Mouse (Mus musculus): ENCODE data around the gene Lrch3. TPM values are rescaled to one million over a fixed set of nuclear protein-coding genes. Genes with fewer than 3 reads are reported as not detected.

Lrch3 gene
- polyA plus RNA-seq, 1 experiment from 2014 or later: 6.2 TPM

DNA sequence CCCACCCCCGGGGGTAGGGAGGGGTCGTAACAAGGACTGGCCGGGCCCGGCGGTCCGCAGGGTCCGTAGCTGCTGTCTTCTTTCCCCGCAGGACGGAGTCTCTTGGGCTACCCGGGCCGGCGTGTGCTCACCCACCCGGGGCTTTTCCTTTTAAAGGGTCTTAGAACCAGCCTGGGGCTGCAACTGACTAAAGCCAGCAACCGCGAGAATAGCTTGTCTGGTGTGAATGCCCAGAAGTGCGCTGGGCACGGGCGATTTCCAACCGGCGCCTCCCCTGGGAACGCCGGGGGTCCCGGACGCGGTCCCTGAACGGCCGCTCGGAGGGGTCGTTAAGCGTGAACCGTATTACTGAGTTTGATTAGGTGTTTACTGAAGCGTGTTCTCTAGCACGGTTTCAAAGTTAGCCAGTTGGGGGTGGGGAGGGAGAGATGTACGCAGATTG is 35.7 kb upstream of the Lrch3 start:
- Histone ChIP-seq H3K9ac (peak overlapping the region; percentile 86), H3K36me3 (no peaks in the 10 kb centered on the region), H3K4me1 (replicated peaks) (peaks cover 28% of the 10 kb centered on the region), H3K4me2 (peak overlapping the region; percentile 98), H3K27ac (peak overlapping the region; percentile 67), H3K9me3 (replicated peaks) (no peaks in the 10 kb centered on the region), H3K27me3 (no peaks in the 10 kb centered on the region), H3K4me3 (replicated peaks) (peak overlapping the region; percentile 80)
- ATAC-seq (ENCODE audit: low read depth) (peak; percentile 11; the same call in 1 of the 2 replicates), DNase-seq (no peak)
- WGBS (ENCODE audit: insufficient replicate concordance): under 1% methylated on average over 31 of the region's 34 CpGs

- Histone ChIP-seq H3K9ac (peak overlapping the region; percentile 86), H3K36me3 (no peaks in the 10 kb centered on the region), H3K27me3 (no peaks in the 10 kb centered on the region), H3K4me3 (replicated peaks) (peak overlapping the region; percentile 80), H3K27ac (no peak overlapping the region), H3K4me2 (peak overlapping the region; percentile 98), H3K9me3 (replicated peaks) (no peaks in the 10 kb centered on the region), H3K4me1 (replicated peaks) (peaks cover 28% of the 10 kb centered on the region)
- 66% methylated on average over 14 of the region's 14 CpGs for WGBS (ENCODE audit: insufficient replicate concordance)
- ATAC-seq (ENCODE audit: low read depth) (no peak), DNase-seq (no peak)
Measured at GRCm38 (mm10) chr16:32878972-32879926, 34.7 kb upstream of the Lrch3 start.

GRCm38 (mm10) chr16:32881538-32881937 is 32.4 kb upstream of the Lrch3 start:
- no peaks in the 10 kb centered on the region for H3K27me3 ChIP-seq
- no peaks in the 10 kb centered on the region for H3K9me3 ChIP-seq (replicated peaks)
- H3K9ac ChIP-seq: no peak overlapping the region
- WGBS (ENCODE audit: insufficient replicate concordance): 82% methylated on average over 7 of the region's 7 CpGs
- no peak overlapping the region for H3K4me3 ChIP-seq (replicated peaks)
- DNase-seq (no peak), ATAC-seq (ENCODE audit: low read depth) (no peak)
- no peak overlapping the region for H3K4me2 ChIP-seq
- peaks cover 28% of the 10 kb centered on the region for H3K4me1 ChIP-seq (replicated peaks)
- H3K27ac ChIP-seq: no peak overlapping the region
- peaks cover 8% of the 10 kb centered on the region; the same call in 1 of the 2 replicates for H3K36me3 ChIP-seq

GRCm38 (mm10) chr16:32887996-32888395 is 25.9 kb upstream of the Lrch3 start:
- Histone ChIP-seq H3K4me3 (replicated peaks) (no peak overlapping the region), H3K9me3 (replicated peaks) (no peaks in the 10 kb centered on the region), H3K9ac (no peak overlapping the region), H3K27me3 (no peaks in the 10 kb centered on the region), H3K4me1 (replicated peaks) (no peaks in the 10 kb centered on the region), H3K27ac (no peak overlapping the region), H3K4me2 (no peak overlapping the region), H3K36me3 (peaks cover 20% of the 10 kb centered on the region)
- WGBS (ENCODE audit: insufficient replicate concordance): 80% methylated on average over 7 of the region's 7 CpGs
- ATAC-seq (ENCODE audit: low read depth) (no peak), DNase-seq (no peak)

DNA sequence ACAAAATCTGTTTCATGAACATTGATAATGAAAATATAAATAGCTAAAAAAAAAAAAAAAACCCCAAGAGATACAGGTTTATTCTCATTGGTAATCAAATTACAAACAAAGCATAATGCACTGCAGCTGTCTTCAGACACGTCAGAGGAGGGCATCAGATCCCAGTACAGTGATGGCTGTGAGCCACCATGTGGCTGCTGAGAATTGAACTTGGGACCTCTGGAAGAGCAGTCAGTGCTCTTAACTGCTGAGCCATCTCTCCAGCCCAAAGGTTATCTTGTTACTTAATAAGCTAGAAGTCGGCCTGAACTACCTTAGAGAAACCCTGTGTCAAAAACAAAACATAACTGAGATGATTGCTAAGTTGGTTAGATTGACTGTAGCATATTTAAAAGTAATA is 24.0 kb upstream of the Lrch3 start:
- H3K9ac ChIP-seq: no peak overlapping the region
- ATAC-seq (ENCODE audit: low read depth) (no peak), DNase-seq (no peak)
- H3K9me3 ChIP-seq (replicated peaks): no peaks in the 10 kb centered on the region
- 53% methylated on average over 2 of the region's 2 CpGs for WGBS (ENCODE audit: insufficient replicate concordance)
- no peaks in the 10 kb centered on the region for H3K27me3 ChIP-seq
- peaks cover 31% of the 10 kb centered on the region for H3K36me3 ChIP-seq
- no peak overlapping the region for H3K4me3 ChIP-seq (replicated peaks)
- H3K4me2 ChIP-seq: no peak overlapping the region
- no peaks in the 10 kb centered on the region for H3K4me1 ChIP-seq (replicated peaks)
- H3K27ac ChIP-seq: no peak overlapping the region

GRCm38 (mm10) chr16:32896126-32896525 is 17.8 kb upstream of the Lrch3 start:
- Histone ChIP-seq H3K4me2 (no peak overlapping the region), H3K4me3 (replicated peaks) (no peak overlapping the region), H3K9me3 (replicated peaks) (no peaks in the 10 kb centered on the region), H3K27ac (no peak overlapping the region), H3K9ac (no peak overlapping the region), H3K36me3 (peaks cover 42% of the 10 kb centered on the region), H3K4me1 (replicated peaks) (peaks cover 3% of the 10 kb centered on the region), H3K27me3 (no peaks in the 10 kb centered on the region)
- no peak for ATAC-seq (ENCODE audit: low read depth)
- no peak for DNase-seq

- no peak overlapping the region for H3K4me2 ChIP-seq
- H3K9ac ChIP-seq: no peak overlapping the region
- peaks cover 30% of the 10 kb centered on the region for H3K36me3 ChIP-seq
- 71% methylated on average over 2 of the region's 2 CpGs for WGBS (ENCODE audit: insufficient replicate concordance)
- H3K4me3 ChIP-seq (replicated peaks): no peak overlapping the region
- no peaks in the 10 kb centered on the region for H3K9me3 ChIP-seq (replicated peaks)
- DNase-seq: no peak
- no peak for ATAC-seq (ENCODE audit: low read depth)
- H3K4me1 ChIP-seq (replicated peaks): peaks cover 2% of the 10 kb centered on the region
- H3K27me3 ChIP-seq: no peaks in the 10 kb centered on the region
- no peak overlapping the region for H3K27ac ChIP-seq
Measured at GRCm38 (mm10) chr16:32901360-32902050, 12.4 kb upstream of the Lrch3 start.

- Histone ChIP-seq H3K36me3 (peaks cover 34% of the 10 kb centered on the region), H3K4me1 (replicated peaks) (no peaks in the 10 kb centered on the region), H3K4me3 (replicated peaks) (no peak overlapping the region), H3K9me3 (replicated peaks) (no peaks in the 10 kb centered on the region), H3K27me3 (no peaks in the 10 kb centered on the region), H3K4me2 (no peak overlapping the region), H3K27ac (no peak overlapping the region), H3K9ac (no peak overlapping the region)
- ATAC-seq (ENCODE audit: low read depth) (no peak), DNase-seq (no peak)
- 42% methylated on average over 3 of the region's 3 CpGs for WGBS (ENCODE audit: insufficient replicate concordance)
Measured at GRCm38 (mm10) chr16:32902051-32902428, 11.9 kb upstream of the Lrch3 start.

- ATAC-seq (ENCODE audit: low read depth) (no peak), DNase-seq (no peak)
- Histone ChIP-seq H3K36me3 (peaks cover 18% of the 10 kb centered on the region), H3K4me2 (no peak overlapping the region), H3K27me3 (no peaks in the 10 kb centered on the region), H3K4me1 (replicated peaks) (no peaks in the 10 kb centered on the region), H3K9ac (no peak overlapping the region), H3K9me3 (replicated peaks) (no peaks in the 10 kb centered on the region), H3K4me3 (replicated peaks) (no peak overlapping the region), H3K27ac (no peak overlapping the region)
- WGBS (ENCODE audit: insufficient replicate concordance): 67% methylated on average over 2 of the region's 2 CpGs
Measured at GRCm38 (mm10) chr16:32906186-32906585, 7.7 kb upstream of the Lrch3 start.

GRCm38 (mm10) chr16:32906727-32907126 is 7.2 kb upstream of the Lrch3 start:
- Histone ChIP-seq H3K27me3 (no peaks in the 10 kb centered on the region), H3K9me3 (replicated peaks) (no peaks in the 10 kb centered on the region), H3K4me1 (replicated peaks) (peaks cover 5% of the 10 kb centered on the region), H3K4me3 (replicated peaks) (no peak overlapping the region), H3K9ac (no peak overlapping the region), H3K36me3 (peaks cover 15% of the 10 kb centered on the region), H3K27ac (no peak overlapping the region), H3K4me2 (no peak overlapping the region)
- DNase-seq: no peak
- ATAC-seq (ENCODE audit: low read depth): no peak
- WGBS (ENCODE audit: insufficient replicate concordance): 67% methylated on average over 8 of the region's 8 CpGs

- DNase-seq (no peak), ATAC-seq (ENCODE audit: low read depth) (no peak)
- H3K4me1 ChIP-seq (replicated peaks): peaks cover 33% of the 10 kb centered on the region
- no peak overlapping the region for H3K27ac ChIP-seq
- H3K9ac ChIP-seq: peak overlapping the region; percentile 95
- no peaks in the 10 kb centered on the region for H3K9me3 ChIP-seq (replicated peaks)
- H3K4me3 ChIP-seq (replicated peaks): peak overlapping the region; percentile 94
- WGBS (ENCODE audit: insufficient replicate concordance): 54% methylated on average over 7 of the region's 7 CpGs
- H3K27me3 ChIP-seq: no peaks in the 10 kb centered on the region
- H3K4me2 ChIP-seq: peak overlapping the region; percentile 78
- 0 out of 2 replicates have a peak, but pooled peaks cover 4% of the 10 kb centered on the region for H3K36me3 ChIP-seq
Measured at GRCm38 (mm10) chr16:32913212-32913611, 688 bp upstream of the Lrch3 start.
